Mouse (Mus musculus) ES-E14 (cell line): ENCODE results near the gene Sema6c. TPM values are rescaled to one million over a fixed set of nuclear protein-coding genes. Genes with fewer than 3 reads are reported as not detected.

Source experiments
- DNase-seq: peaks from one replicate; pipeline ENCODE4 v3.0.0-alpha.2; 2013; ENCODE audit warnings: low read depth, low spot score
- H3K27ac ChIP-seq: 2 replicates; pipeline ENCODE4 v1.5.1; 2012; ENCODE audit warnings: low read depth, mild to moderate bottlenecking, low read length, moderate library complexity, mixed read lengths; ENCODE audit not compliant: poor library complexity, insufficient read depth, severe bottlenecking
- H3K36me3 ChIP-seq: 2 replicates; pipeline ENCODE4 v1.6.1; 2012; ENCODE audit warnings: mild to moderate bottlenecking, low read length, moderate library complexity, mixed read lengths; ENCODE audit not compliant: control insufficient read depth, poor library complexity, insufficient read depth, severe bottlenecking
- H3K4me1 ChIP-seq, 2 experiments: fragments of 150-350 bp in 1 of 2; sonication (generic) in 1 of 2; 2 replicates each; pipeline ENCODE4 v1.6.1; 2012; ENCODE audit warnings: low read length in 2 of 2, mild to moderate bottlenecking in 1 of 2, mixed read lengths in 1 of 2; ENCODE audit not compliant: control insufficient read depth in 2 of 2, insufficient read depth in 2 of 2, poor library complexity in 1 of 2
- H3K4me3 ChIP-seq, 2 experiments: fragments of 150-350 bp in 1 of 2; sonication (generic) in 1 of 2; 2 replicates each; pipeline ENCODE4 v1.5.1; 2012; ENCODE audit warnings: low read length in 2 of 2, low read depth in 1 of 2, mild to moderate bottlenecking in 1 of 2, mixed read lengths in 1 of 2; ENCODE audit not compliant: insufficient read depth in 1 of 2, poor library complexity in 1 of 2, severe bottlenecking in 1 of 2
- H3K9ac ChIP-seq: 2 replicates; pipeline ENCODE4 v1.6.1; 2012; ENCODE audit warnings: low read depth, mild to moderate bottlenecking, low read length, mixed read lengths; ENCODE audit not compliant: poor library complexity, insufficient read depth, severe bottlenecking
- H3K9me3 ChIP-seq: fragments of 150-350 bp; sonication (generic); 2 replicates; pipeline ENCODE4 v1.6.1; 2012; ENCODE audit warnings: low read depth, mild to moderate bottlenecking, low read length; ENCODE audit not compliant: control insufficient read depth, insufficient read depth
- CHD2 ChIP-seq: IDR thresholded peaks from 2 replicates; pipeline ENCODE4 v1.6.1; 2014; ENCODE audit warnings: mild to moderate bottlenecking, low read depth, low read length, inconsistent platforms
- HCFC1 ChIP-seq: IDR thresholded peaks from 2 replicates; pipeline ENCODE4 v1.6.1; 2012; ENCODE audit warnings: low read length, inconsistent platforms, borderline replicate concordance; ENCODE audit not compliant: insufficient read depth
- MAFK ChIP-seq: IDR thresholded peaks from 2 replicates; pipeline ENCODE4 v1.6.1; 2014; ENCODE audit warnings: mild to moderate bottlenecking, low read depth, low read length, inconsistent platforms; ENCODE audit not compliant: insufficient read depth
- ZC3H11A ChIP-seq: IDR thresholded peaks from 2 replicates; pipeline ENCODE4 v1.6.1; 2012; ENCODE audit warnings: low read depth, mild to moderate bottlenecking, inconsistent platforms, low read length, borderline replicate concordance
- ZNF384 ChIP-seq: IDR thresholded peaks from 2 replicates; pipeline ENCODE4 v1.6.1; 2012; ENCODE audit warnings: low read depth, low read length, inconsistent platforms
- in situ Hi-C, 2 experiments: fragments of 600-800 bp; cut with MboI; formaldehyde crosslinking; loops; one replicate each; pipeline ENCODE4 v1.15.1; 2025; ENCODE audit warnings: low sequenced_read_pairs in 2 of 2, inconsistent platforms in 1 of 2; ENCODE audit not compliant: unreplicated experiment in 2 of 2
- total RNA-seq: library from RNA; depleted of rRNA; stranded (reverse); fragments of 300-350 nt; gene quantifications from 2 replicates; pipeline ENCODE4 v1.2.3, GENCODE M21; 2012

Gene Sema6c
- total RNA-seq, 1 experiment = 15.3 TPM

GRCm38 (mm10) chr3:95177583-95177982 is 17.3 kb downstream of the Sema6c start:
- Histone ChIP-seq H3K9me3 (no peaks in the 10 kb centered on the region), H3K4me3 (no peak overlapping the region), H3K36me3 (no peaks in the 10 kb centered on the region), H3K4me1 (peaks cover 4% of the 10 kb centered on the region in 2 experiments; a peak in 3 of 4 replicates), H3K27ac (peak overlapping the region; percentile 40; the same call in 1 of the 2 replicates), H3K9ac (no peak overlapping the region)
- no peak for TF ChIP-seq ZC3H11A
- no peak for TF ChIP-seq ZNF384
- TF ChIP-seq HCFC1 = no peak
- TF ChIP-seq MAFK = no peak
- no peak for TF ChIP-seq CHD2
- no peak for DNase-seq
- in situ Hi-C loops = no loop called here

- Histone ChIP-seq H3K27ac (no peak overlapping the region), H3K36me3 (no peaks in the 10 kb centered on the region; the same call in 1 of the 2 replicates), H3K4me3 (no peak overlapping the region), H3K9ac (no peak overlapping the region), H3K4me1 (peaks cover 2 to 4% of the 10 kb centered on the region in 2 experiments; a peak in 3 of 4 replicates), H3K9me3 (no peaks in the 10 kb centered on the region)
- no peak for DNase-seq
- TF ChIP-seq ZNF384 (no peak), HCFC1 (no peak), ZC3H11A (no peak), CHD2 (no peak), MAFK (no peak)
- in situ Hi-C loops = no loop called here
Measured at GRCm38 (mm10) chr3:95178948-95179347, 18.7 kb downstream of the Sema6c start.

GRCm38 (mm10) chr3:95179890-95180289 is 19.6 kb downstream of the Sema6c start:
- H3K4me1 ChIP-seq = peaks cover 2 to 4% of the 10 kb centered on the region in 2 experiments; a peak in 3 of 4 replicates
- peaks cover 3% of the 10 kb centered on the region; the same call in 1 of the 2 replicates for H3K36me3 ChIP-seq
- DNase-seq = no peak
- no peak overlapping the region for H3K4me3 ChIP-seq
- no peaks in the 10 kb centered on the region for H3K9me3 ChIP-seq
- TF ChIP-seq ZC3H11A (no peak), HCFC1 (no peak), MAFK (no peak), CHD2 (no peak), ZNF384 (no peak)
- H3K27ac ChIP-seq = no peak overlapping the region
- in situ Hi-C loops = no loop called here
- no peak overlapping the region for H3K9ac ChIP-seq

- H3K36me3 ChIP-seq = peaks cover 10% of the 10 kb centered on the region; the same call in 1 of the 2 replicates
- no peak overlapping the region for H3K4me3 ChIP-seq
- DNase-seq = no peak
- H3K27ac ChIP-seq = no peak overlapping the region
- H3K4me1 ChIP-seq = peaks cover 2 to 4% of the 10 kb centered on the region in 2 experiments; a peak in 3 of 4 replicates
- in situ Hi-C loops = no loop called here
- no peak overlapping the region for H3K9ac ChIP-seq
- TF ChIP-seq MAFK (no peak), ZNF384 (no peak), CHD2 (no peak), HCFC1 (no peak), ZC3H11A (no peak)
- H3K9me3 ChIP-seq = no peaks in the 10 kb centered on the region
Measured at GRCm38 (mm10) chr3:95181841-95182240, 21.6 kb downstream of the Sema6c start.
